In genomic region chr15:10717284-10717683, GRCm38 (mm10) we compare ENCODE assay signal across 19 mouse cellular contexts.
"Had no signal": no experiment of that assay in that cellular context is flagged by ENCODE, and none has a peak within 500 bp of the region (broad histone marks: within the 10 kb centered on the region; RNA-seq: fewer than 3 reads in every experiment).

No protein-coding gene starts in this region.

- H3K27me3 ChIP-seq: limb, embryonic 15.5 days; midbrain, embryonic 13.5 days; neural tube, embryonic 13.5 days; neural tube, embryonic 15.5 days had no signal

- H3K4me2 ChIP-seq: limb, embryonic 15.5 days; liver, embryonic 12.5 days; lung, embryonic 14.5 days; midbrain, embryonic 13.5 days; neural tube, embryonic 13.5 days; neural tube, embryonic 15.5 days had no signal

- H3K9ac ChIP-seq: limb, embryonic 15.5 days; liver, embryonic 12.5 days; liver, embryonic 14.5 days; lung, embryonic 14.5 days; midbrain, embryonic 13.5 days; neural tube, embryonic 13.5 days; neural tube, embryonic 15.5 days had no signal

- DNase-seq: lung, embryonic 14.5 days; lung, postnatal 4 days; retina, postnatal 1 day; right cerebral cortex, adult 18-20 months; right cerebral cortex, postnatal 25 days; right cerebral cortex, postnatal 4 days; spleen, adult 18-20 months; thymus, adult 18-20 months; thymus, postnatal 14 days; thymus, postnatal 36 days had no signal

- H3K27ac ChIP-seq: limb, embryonic 15.5 days; liver, embryonic 12.5 days; liver, embryonic 14.5 days; midbrain, embryonic 10.5 days; midbrain, embryonic 13.5 days; neural tube, embryonic 13.5 days; neural tube, embryonic 15.5 days had no signal

- H3K36me3 ChIP-seq: limb, embryonic 15.5 days; liver, embryonic 12.5 days; midbrain, embryonic 13.5 days; neural tube, embryonic 13.5 days; neural tube, embryonic 15.5 days had no signal

- H3K4me3 ChIP-seq: limb, embryonic 15.5 days; liver, embryonic 12.5 days; midbrain, embryonic 10.5 days; midbrain, embryonic 13.5 days; myocyte; neural tube, embryonic 13.5 days; neural tube, embryonic 15.5 days had no signal

- H3K9me3 ChIP-seq: limb, embryonic 15.5 days; liver, embryonic 12.5 days; midbrain, embryonic 13.5 days; neural tube, embryonic 13.5 days; neural tube, embryonic 15.5 days had no signal

- ATAC-seq: liver, embryonic 12.5 days; midbrain, embryonic 13.5 days; midbrain, embryonic 16.5 days had no signal
